Mouse (Mus musculus) induced T-regulatory cell, adult 2 months (primary cell): ENCODE data around the gene Naaladl1.

ENCODE experiments used
- DNase-seq: peaks from one replicate; pipeline ENCODE4 v3.0.0-alpha.2; 2012; ENCODE audit warnings: low read depth

Gene Naaladl1

DNA sequence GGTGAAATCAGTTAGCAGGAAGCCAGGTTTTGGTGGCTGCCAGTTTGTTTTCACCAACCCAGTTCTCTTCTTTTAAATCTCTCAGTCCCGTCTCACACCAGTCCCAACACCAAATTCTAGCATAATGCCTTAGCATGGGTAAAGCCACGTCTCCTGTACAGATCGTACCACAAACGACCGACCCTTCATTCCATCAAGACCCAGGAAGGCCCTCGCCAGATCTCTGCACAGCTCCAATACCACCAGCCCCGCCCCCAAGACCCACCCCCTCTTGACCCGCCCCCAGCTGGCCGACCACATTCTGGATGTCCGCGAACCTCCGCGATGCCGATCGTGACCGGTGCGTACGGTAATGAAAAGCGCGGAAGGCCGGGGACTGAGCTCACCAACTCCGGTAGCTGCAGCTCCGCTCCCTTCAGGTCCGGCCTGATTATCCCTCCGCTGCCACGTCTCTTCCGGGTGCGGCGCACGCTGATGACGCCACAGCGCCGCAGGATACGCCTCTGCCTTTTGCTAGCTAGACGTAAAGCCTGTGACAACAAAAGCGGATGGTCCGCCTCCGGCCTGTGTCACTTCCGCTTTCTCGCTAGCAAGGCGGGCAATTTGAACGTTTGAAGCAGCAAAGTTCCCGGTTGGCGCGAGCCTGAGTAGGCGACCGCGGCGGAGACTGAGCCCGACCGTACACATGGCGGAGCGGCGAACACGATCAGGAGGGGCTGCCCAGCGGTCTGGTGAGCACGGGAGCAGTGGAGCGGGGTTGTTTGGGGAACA lies 20.9 kb upstream of the Naaladl1 start, which contains the start of the genes Zfpl1 and Cdca5:
TSS of gene Zfpl1 (minus strand) at position 479 of the 771 bp plus-strand sequence.
TSS of gene Cdca5 (plus strand) at position 506 of the 771 bp plus-strand sequence.
- DNase-seq = peak; percentile 99

DNA sequence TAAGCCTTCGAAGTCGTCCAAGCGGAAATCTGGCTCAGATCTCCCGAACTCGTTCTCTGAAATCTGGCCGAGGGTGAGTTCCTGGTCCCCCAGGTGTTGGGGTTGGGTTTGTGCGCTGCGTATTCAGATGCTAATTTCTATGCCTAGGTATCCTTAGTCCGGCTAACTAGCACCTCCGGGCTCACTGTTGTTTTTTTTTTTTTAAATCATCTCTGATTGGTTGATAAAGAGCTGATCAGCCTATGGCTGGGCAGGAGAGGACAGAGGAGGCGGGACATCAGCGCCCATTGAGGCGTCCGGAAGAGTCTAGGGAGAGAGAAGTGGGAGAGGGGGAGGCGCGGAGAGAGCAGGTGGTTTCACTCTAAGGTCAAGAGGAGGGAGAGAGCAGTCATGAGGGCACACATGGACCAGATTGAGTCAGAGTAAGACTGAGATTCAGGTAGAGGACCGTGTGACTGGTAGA lies 20.1 kb upstream of the Naaladl1 start:
- peak; percentile 92 for DNase-seq

DNA sequence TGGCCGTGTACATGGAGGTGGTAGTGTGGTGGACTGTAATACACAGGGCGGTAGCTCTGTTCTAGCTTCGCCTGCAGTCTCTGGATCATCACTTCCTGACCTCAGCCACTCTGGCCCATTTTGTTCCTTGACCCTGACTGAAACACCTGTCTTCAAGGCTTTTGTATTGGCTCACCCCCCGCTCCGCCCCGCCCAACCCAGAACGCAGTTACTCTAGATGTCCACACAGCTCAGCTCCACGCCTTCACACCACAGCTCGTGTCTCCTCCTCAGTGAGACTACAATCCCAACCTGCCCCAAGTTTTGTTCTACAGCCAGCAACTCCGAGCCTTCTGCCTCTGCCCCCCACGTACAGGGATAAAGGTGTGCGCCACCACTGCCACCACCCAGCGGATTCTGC lies 16.7 kb upstream of the Naaladl1 start:
- no peak for DNase-seq

DNA sequence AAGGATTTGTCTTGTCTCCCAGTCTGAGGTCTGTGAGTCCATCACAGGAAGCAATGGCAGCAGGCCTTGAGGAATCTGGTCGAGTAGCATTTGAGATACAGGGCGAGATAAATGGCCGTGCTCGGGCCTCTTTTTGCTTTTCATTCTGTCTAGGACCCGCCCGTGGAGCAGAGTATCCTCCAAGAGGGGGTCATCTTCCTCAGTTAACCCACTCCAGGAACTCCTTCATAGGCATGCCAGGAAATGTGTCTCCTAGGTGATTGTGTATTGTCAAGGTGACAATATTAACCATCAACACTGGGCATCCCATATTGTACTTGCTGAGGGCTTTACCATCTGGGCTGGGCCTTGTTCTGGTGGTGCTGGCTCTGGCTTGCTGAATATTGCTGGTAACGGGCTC lies 11.5 kb upstream of the Naaladl1 start, which contains the start of gene AC131692.1:
TSS of gene AC131692.1 (plus strand) at position 301 of the 400 bp plus-strand sequence.
- no peak for DNase-seq

DNA sequence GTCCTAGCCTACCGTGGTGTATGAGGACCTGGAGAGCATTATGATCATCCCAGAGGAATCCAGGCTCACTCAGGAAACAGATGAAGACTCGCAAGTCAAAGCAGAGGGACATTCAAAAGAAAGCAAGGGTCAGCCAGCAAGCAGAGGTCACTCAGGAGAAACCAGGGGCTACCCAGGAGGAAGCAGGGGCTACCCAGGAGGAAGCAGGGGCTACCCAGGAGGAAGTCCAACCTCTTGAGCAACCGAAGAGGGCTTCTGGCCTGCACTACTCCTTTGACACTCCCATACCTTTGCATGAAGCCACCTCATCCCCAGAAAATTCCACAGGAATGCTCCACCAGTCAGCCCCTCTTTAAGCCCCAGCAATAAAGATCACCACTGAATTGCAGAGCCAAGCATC lies 7.7 kb upstream of the Naaladl1 start:
- no peak for DNase-seq

DNA sequence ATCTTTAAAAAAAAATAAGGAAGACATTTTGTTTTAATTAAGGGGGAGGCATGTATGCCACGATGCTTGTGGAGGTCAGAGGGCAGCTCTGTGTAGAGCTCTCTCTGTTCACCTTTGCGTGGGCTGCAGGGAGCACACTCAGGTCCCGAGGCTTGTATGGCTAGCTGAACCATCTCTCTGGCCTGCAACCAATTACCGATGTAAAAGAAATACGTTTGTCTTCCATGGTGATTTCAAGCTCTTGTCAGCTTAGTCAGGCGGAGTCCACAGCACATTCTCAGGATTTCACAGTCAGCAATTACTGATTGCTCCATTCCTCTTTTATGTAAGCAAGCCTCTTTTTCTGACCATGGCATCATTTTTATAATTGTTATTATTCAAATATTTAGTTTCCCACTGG lies 4.4 kb upstream of the Naaladl1 start:
- no peak for DNase-seq

DNA sequence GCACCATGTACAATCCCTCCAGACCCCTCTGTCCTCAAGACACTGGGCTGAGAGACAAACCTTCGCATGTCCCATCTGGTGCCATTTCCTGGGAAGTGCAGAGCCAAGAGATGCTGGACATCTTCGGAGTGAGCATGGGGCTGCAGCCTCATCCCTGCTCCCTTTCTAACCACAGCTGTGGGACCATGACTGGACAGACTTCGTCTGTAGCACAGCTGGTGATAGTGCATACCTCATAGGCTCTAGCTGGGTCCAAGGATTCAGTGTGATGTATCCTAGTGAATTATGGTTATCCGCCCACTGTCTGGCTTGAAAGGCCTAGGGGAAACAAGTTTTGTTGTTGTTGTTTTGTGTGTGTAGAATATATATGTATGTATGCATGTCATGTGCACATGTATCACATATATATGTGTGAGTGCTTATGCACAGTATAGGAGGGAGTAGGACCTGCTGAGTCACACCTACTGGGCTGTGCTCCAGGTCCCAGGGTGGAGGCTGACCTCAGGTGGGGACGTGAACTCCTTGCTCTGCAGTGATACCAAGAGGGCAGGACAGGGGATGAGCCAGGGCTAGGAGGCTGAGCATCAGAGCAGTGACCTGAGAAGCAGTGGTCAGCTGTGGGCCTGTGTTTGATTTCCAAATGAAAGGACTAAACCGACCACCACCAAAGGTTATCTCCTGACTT lies 3.3 kb upstream of the Naaladl1 start:
- DNase-seq = no peak

DNA sequence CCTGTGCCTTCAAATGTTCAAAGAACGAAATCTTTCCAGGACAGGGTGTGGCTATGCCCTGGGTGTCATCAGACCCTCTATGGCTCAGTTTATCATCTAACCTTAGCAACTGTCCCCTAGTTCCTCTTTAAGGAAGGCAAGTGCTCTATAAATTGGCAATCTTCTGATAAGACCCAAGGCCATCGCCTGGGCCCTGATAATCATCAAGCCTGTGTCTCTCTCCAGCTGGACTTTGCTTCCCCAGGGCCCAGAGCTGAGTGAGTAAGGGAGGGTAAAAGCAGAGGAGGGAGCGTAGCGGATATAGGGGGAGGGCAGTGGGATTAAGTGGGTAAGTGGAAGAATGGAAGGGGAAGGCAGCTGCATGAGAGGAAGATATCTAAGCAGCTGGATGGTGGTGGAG lies 1.1 kb upstream of the Naaladl1 start:
- no peak for DNase-seq

DNA sequence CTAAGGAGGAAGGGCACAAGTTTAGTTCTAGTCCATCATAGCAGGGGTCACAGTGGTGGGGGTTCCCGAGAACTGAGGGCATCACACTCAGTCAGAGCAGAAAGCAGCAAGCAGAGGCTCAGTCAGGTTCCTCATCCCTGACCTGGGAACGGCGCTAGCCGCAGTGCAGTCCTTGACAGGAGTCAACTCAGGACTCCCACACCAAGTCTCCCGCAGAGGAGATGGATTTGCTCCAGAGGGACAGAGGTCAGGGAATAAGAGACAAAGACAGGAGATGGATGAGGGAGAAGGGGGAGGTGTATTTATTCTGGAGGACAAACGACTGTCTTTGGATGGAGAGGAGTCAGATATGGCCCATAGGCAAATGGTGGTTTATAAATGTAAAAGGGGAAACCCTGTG lies 7.5 kb downstream of the Naaladl1 start:
- no peak for DNase-seq

DNA sequence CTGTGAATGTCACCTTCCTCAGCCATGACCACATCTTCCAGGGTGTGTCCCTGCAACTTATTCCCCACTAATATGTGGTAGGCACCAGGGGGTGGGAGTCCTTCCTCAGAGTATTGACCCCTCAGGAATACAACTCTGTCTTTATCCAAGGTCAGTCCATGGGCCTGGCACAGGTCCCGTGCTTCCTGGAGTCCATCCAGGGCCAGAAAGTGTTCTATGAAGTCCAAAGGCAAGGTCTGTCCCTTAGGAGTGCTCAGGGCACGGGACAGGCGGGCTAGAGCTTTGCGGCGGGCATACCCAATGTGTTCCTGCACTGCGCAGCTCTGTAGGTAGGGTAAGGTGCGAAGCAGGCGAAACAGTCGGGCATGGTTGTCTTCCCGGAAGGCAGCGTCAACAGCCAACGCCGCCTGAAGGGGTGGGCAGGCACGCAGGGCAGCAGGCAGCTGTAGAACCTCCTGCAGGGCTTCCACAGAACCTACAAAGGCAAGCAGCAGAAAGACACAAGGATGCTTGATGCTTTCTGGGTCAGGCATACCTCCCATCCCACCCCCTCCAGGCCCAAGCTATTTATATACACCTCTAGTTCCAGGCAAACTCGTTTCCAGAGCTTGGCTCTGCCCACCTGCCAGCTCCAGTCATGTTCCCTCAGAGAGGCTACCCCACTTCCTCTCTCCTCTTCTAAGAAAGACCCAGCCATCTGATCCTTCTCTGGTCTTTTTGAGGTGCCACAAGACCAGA lies 10.7 kb downstream of the Naaladl1 start:
- no peak for DNase-seq

DNA sequence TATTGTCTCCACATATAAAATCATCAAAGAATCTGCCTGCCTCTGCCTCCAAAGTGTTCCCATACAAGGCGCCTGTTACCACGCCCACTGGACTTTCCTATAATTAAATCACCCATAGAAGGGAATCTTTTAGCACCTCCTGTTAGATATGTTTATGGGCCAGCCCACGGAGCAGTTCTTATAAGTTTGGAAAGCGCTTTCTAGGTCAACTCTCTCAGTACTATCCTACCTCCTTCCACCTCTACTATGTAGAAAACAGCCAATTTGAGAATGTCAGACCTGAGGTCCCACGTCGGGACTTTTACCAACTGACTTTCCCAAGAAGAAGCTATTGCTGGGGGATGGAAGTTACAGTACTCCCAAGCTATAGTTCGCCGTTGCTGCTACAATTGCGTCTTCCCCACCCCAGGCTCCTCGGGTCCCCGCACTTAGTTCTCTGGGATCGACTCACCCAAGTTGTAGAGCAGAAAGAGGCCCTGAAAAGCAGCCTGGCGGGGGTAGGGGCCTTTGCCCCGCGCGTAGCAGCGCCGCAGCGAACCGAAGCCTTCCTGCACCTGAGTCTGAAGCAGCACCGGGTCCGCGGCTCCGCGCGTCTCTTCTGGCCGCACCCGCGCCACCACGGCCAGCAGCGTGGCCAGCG lies 11.9 kb downstream of the Naaladl1 start:
- DNase-seq = peak; percentile 36

DNA sequence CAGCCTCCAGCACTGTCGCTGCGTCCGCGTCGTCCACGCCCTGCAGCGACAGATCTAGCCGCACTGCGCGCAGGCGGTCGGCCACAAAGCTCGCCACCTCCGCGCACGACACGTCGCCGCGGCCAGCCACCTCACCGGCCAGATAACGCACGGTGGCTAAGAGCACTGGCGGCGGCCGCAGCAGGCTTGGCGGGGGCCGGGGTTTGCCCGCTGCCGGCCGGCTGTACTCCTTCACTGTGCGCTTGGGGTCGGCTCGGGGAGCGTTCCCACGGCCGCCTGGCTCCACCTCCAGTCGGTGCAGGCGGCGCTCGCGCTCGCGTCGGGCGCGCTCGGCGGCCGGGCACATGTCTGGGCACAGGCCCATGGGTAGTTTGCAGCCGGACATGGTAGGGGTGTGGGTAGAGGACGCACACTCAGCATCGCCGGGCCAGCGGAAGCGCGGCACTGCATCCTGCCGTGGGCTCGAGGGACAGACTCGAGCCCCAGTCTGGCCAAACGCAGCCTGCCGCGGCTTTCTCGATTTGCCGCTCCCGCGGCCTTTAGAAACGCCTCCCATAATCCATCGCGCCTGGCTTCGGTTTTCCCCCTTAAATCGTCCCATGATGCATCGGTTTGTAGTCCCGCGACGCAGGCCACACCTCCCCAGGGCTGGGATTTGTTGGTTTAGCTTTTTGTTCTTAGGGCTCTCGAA lies 12.5 kb downstream of the Naaladl1 start, which contains the start of gene Sac3d1:
TSS of gene Sac3d1 (minus strand) at position 665 of the 691 bp plus-strand sequence.
- peak; percentile 96 for DNase-seq

DNA sequence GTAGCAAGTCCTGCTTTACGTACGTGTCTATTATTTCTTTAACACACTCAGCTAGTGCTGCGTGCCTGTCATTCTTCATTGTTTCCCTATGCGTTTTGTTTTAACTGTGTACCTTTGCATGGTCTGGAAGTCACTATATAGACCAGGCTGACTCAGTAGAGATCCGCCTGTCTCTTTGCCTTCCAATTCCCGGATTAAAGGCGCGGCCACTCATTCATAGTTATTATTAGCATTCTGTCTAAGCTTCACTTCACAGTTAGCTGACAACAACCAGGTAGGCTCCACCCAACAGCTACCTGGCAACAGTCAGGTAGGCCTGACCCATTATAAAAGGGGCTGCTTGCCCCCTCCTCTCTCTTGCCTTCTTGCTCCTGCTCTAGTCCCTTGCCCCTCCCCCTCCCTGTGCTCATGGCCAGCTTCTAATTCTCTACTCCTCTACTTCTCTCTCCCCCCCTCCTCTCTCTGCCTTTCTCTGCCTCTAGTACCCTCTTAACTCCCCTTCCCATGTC lies 13.1 kb downstream of the Naaladl1 start:
- DNase-seq = no peak

DNA sequence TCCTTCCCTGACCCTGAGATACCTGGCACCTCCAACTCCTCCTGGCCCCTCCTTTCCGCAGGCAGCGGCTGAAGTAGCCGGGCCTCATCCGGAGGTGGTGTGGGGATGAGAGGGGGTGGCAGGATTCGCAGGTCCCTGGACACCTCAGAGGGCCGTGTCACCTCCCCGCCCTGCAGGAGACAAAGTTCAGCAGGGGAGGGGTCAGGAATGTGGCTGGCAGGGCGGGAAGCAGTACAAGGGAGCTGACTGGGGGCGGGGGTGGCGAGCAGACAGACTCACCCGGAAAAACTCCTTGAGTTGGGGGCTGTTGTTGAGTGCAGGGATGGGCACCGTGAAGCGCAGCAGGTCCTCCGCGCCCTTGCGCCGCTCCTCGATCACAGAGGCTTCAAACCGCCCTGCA lies 16.2 kb downstream of the Naaladl1 start:
- DNase-seq = no peak

DNA sequence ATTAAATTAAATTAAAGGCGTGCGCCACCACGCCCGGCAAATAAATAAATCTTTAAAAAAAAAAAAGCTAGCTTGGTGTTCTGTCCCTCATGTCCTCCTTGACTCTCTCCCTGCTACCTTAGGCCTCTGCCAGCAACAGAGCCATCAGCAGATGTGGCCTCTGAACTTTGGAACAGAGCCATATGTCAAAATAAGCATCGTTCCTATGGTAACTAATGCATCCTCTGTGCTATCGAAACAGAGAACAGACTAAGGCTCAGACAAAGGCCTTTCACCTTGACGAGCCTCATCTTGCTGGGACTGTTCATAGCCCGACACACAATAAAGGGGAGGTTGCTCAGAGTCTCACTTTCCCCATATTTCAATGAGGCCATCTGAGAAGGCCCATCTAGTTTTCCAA lies 17.7 kb downstream of the Naaladl1 start:
- no peak for DNase-seq

DNA sequence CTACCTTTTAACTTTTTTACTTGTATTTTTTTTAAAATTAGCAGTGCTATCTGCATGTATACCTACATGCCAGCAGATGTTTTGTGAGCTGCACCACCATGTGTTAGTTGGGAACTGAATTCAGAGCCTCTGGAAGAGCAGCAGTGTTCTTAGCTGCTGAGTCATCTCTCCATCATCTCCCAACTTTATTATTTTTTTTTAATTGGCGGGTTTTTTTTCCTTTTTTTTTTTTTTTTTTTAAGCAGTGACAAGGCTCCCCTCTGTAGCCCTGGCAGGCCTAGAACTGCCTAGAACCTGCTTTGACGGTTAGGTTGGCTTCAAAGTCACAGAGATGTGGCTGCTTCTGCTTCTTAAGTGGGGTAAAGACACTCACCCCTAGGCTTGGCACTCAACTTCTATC lies 19.3 kb downstream of the Naaladl1 start:
- DNase-seq = no peak

DNA sequence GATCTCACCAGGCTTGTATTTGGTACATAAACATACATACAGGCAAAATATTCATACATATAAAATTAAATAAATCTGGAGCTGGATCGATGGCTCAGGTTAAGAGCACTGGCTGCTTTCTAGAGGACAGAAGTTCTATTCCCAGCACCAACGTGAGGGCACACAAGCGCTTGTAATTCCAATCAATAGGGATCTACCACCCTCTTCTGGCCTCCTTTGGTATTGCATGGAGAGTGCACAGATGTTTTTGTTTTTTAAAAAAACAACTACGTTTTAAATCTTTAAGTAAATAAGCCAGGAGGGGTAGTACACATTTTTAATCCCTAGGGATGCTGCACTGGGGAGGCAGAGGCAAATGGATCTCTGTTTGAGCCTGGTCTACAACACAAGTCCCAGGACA lies 20.7 kb downstream of the Naaladl1 start:
- DNase-seq = peak; percentile 91

DNA sequence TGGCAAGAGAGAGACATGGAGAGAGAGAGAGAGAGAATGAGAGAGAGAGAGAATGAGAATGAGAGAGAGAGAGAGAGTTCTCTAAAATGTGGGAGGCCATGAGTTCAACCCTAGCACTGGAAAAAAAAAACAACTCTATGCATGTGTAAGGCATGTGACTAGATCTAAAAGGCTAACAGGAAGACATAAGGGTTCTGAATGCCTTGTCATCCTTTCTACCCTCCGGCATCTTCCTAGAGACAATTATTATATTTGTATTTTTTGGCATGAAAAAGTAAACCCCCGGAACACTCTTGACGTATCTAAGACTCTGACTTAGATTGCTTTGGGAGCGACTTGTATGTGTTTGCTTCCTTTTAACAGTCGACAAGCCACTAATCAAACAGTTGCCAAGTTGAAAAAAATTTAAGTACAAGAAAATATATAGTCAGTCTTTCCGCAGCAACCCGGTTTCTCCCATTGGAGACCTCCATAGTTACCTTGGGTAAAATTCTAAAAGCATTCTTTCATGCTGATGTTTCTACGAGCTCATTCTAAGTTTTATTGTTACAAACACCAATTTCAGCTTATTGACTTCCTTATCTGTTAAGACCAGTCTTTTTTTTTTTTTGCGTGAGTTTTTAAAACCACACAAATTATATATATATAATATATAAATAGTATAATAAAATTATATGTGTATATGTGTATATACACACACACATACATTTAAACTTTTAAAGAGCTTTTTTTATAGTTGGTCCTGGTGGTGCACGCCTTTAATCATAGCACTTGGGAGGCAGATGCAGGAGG lies 21.4 kb downstream of the Naaladl1 start:
- DNase-seq = peak; percentile 34

DNA sequence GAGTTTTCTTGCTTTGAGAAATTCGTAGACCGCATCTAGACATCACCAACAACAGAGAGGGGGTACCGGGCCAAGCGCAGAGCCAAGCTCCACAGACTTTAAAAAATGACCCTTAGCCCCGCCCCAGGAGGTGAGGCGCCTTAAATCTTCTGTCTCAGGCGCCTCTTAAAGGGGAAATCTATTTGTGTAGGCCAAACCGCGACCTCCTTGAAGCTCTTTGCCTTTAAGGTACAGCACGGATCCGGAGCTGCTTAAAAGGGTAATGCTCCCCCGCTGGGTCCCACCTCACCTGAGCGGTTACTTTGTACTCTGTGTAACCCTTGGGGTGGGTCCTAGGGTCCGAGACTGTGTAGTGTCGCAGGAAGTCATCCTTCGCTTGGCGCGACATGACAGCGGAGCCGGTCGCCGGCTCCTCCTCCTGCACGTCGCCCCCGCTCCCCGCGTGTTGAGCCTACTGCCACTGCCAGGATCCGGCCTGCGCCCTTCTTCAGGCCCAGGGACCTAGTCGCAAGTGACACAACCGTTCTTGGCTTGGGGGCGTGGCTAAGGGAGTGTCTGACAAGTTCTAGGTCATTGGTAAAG lies 22.3 kb downstream of the Naaladl1 start, which contains the start of gene Snx15:
TSS of gene Snx15 (minus strand) at position 545 of the 582 bp plus-strand sequence.
- DNase-seq = peak; percentile 99
